Mouse (Mus musculus): ENCODE measurements at regions not wholly inside any gene's neighbourhood (a gene's known extent, or its start where the extent isn't known, plus 50 kb on each side); places are given as distances from the start of the nearest gene placed in this dataset.
A peak's percentile ranks its signal among the peaks of the same experiment; 100 is the strongest.
"Not testable (repeated sequence)": the region's sequence is repeated elsewhere in the genome, so short reads cannot be mapped to it uniquely, and the experiment has no call there.

- DNase-seq, result no peak
Observed at GRCm38 (mm10) chr6:22716864-22717557, 158.3 kb upstream of the Ptprz1 start.

- no peak for DNase-seq
Observed at GRCm38 (mm10) chr6:22716144-22716856, 159.0 kb upstream of the Ptprz1 start.

- no peak for DNase-seq
Observed at GRCm38 (mm10) chr6:22698187-22698586, 177.1 kb upstream of the Ptprz1 start.

- DNase-seq, result peak; percentile 89 to 92
Observed at GRCm38 (mm10) chr6:22688678-22689126, 186.6 kb upstream of the Ptprz1 start.

GRCm38 (mm10) chr6:22674586-22674929, 200.7 kb upstream of the Ptprz1 start:
- no peak for DNase-seq

- no peak for DNase-seq
Observed at GRCm38 (mm10) chr6:22673919-22674585, 201.2 kb upstream of the Ptprz1 start.

- no peak for DNase-seq
Observed at GRCm38 (mm10) chr6:22671524-22671923, 203.8 kb upstream of the Ptprz1 start.

- no peak for DNase-seq
Observed at GRCm38 (mm10) chr6:22668190-22668975, 206.9 kb upstream of the Ptprz1 start.

GRCm38 (mm10) chr6:22657401-22657800, 217.9 kb upstream of the Ptprz1 start:
- DNase-seq, result not testable (repeated sequence)

GRCm38 (mm10) chr6:22640100-22640499, 235.2 kb upstream of the Ptprz1 start:
- no peak for DNase-seq

GRCm38 (mm10) chr6:22635141-22635540, 240.2 kb upstream of the Ptprz1 start:
- DNase-seq, result no peak

GRCm38 (mm10) chr6:22634740-22635139, 240.6 kb upstream of the Ptprz1 start:
- no peak for DNase-seq

- DNase-seq, result no peak
Observed at GRCm38 (mm10) chr6:22591592-22591991, 235.5 kb upstream of the Fam3c start.

- DNase-seq, result no peak
Observed at GRCm38 (mm10) chr6:22584851-22585250, 228.8 kb upstream of the Fam3c start.

GRCm38 (mm10) chr6:22572925-22573324, 216.9 kb upstream of the Fam3c start:
- DNase-seq, result no peak

- no peak for DNase-seq
Observed at GRCm38 (mm10) chr6:22567891-22568290, 211.8 kb upstream of the Fam3c start.

GRCm38 (mm10) chr6:22548296-22549245, 192.5 kb upstream of the Fam3c start:
- no peak for DNase-seq

- no peak for DNase-seq
Observed at GRCm38 (mm10) chr6:22541603-22542002, 185.6 kb upstream of the Fam3c start.

- DNase-seq, result no peak
Observed at GRCm38 (mm10) chr6:22538254-22538653, 182.2 kb upstream of the Fam3c start.

GRCm38 (mm10) chr6:22524384-22524783, 168.3 kb upstream of the Fam3c start:
- no peak for DNase-seq

- DNase-seq, result no peak
Observed at GRCm38 (mm10) chr6:22523582-22524234, 167.7 kb upstream of the Fam3c start.

All from cerebellum, postnatal 14 days (tissue).